ENCODE assay signal across 7 mouse cellular contexts in genomic region chr19:6341453-6342077, GRCm38 (mm10). TPM values are rescaled to one million over a fixed set of nuclear protein-coding genes. Genes with fewer than 3 reads are reported as not detected.
DNase-seq lines count a peak whose midpoint lies in the region; ATAC-seq lines count a peak whose summit lies in the region.

No protein-coding gene starts in this region.

- no peak for DNase-seq in gastrocnemius, postnatal 36 days
- no peak for DNase-seq in kidney, adult 9 months

- H3K9me3 ChIP-seq in megakaryocyte, embryonic 14.5 days = no peaks in the 10 kb centered on the region
- no peaks in the 10 kb centered on the region for H3K9me3 ChIP-seq in forebrain, embryonic 12.5 days
- H3K9me3 ChIP-seq in limb, embryonic 13.5 days = no peaks in the 10 kb centered on the region
- H3K9me3 ChIP-seq in stomach, embryonic 16.5 days (replicated peaks; ENCODE audit: control insufficient read depth, low read length) = no peaks in the 10 kb centered on the region

- peak overlapping the region; percentile 50; the same call in 1 of the 2 replicates for H3K27ac ChIP-seq in forebrain, embryonic 12.5 days
- peak overlapping the region; percentile 58; the same call in 1 of the 2 replicates for H3K27ac ChIP-seq in limb, embryonic 13.5 days
- no peak overlapping the region for H3K27ac ChIP-seq in stomach, embryonic 16.5 days (ENCODE audit: low read length)

- peaks cover 87% of the 10 kb centered on the region for H3K4me1 ChIP-seq in megakaryocyte, embryonic 14.5 days
- H3K4me1 ChIP-seq in forebrain, embryonic 12.5 days = peaks cover 28% of the 10 kb centered on the region
- peaks cover 25% of the 10 kb centered on the region for H3K4me1 ChIP-seq in limb, embryonic 13.5 days
- H3K4me1 ChIP-seq in stomach, embryonic 16.5 days (ENCODE audit: control insufficient read depth, insufficient read depth, low read length) = peaks cover 15% of the 10 kb centered on the region

- no peak for ATAC-seq in megakaryocyte, adult 5-6 weeks (ENCODE audit: poor library complexity, severe bottlenecking)
- ATAC-seq in forebrain, embryonic 12.5 days (ENCODE audit: low FRiP score) = no peak; the same call in 1 of the 2 replicates
- no peak for ATAC-seq in limb, embryonic 13.5 days (ENCODE audit: low FRiP score, low read depth)
- ATAC-seq in stomach, embryonic 16.5 days (ENCODE audit: insufficient read depth, low FRiP score) = no peak

- 10% methylated on average over 23 of the region's 23 CpGs for WGBS in forebrain, embryonic 12.5 days
- WGBS in limb, embryonic 13.5 days = 10% methylated on average over 23 of the region's 23 CpGs
- 10% methylated on average over 23 of the region's 23 CpGs for WGBS in stomach, embryonic 16.5 days

- H3K4me3 ChIP-seq in megakaryocyte, embryonic 14.5 days (replicated peaks) = peak overlapping the region; percentile 97
- H3K4me3 ChIP-seq in forebrain, embryonic 12.5 days (replicated peaks) = peak overlapping the region; percentile 63
- H3K4me3 ChIP-seq in limb, embryonic 13.5 days = peak overlapping the region; percentile 71
- peak overlapping the region; percentile 73 for H3K4me3 ChIP-seq in stomach, embryonic 16.5 days (replicated peaks; ENCODE audit: low read length)

- intact Hi-C loops in gastrocnemius, postnatal 36 days (cut with DNase I) = no loop called here

- H3K27me3 ChIP-seq in megakaryocyte, embryonic 14.5 days (replicated peaks) = peaks cover under 1% of the 10 kb centered on the region
- H3K27me3 ChIP-seq in forebrain, embryonic 12.5 days = no peaks in the 10 kb centered on the region
- no peaks in the 10 kb centered on the region for H3K27me3 ChIP-seq in limb, embryonic 13.5 days
- no peaks in the 10 kb centered on the region for H3K27me3 ChIP-seq in stomach, embryonic 16.5 days (ENCODE audit: control insufficient read depth, insufficient read depth, low read length)

- peak overlapping the region; percentile 93 for H3K4me2 ChIP-seq in forebrain, embryonic 12.5 days
- peak overlapping the region; percentile 88 for H3K4me2 ChIP-seq in limb, embryonic 13.5 days (replicated peaks)
- peak overlapping the region; percentile 87 for H3K4me2 ChIP-seq in stomach, embryonic 16.5 days (ENCODE audit: low read depth, low read length)

- peaks cover 80% of the 10 kb centered on the region for H3K36me3 ChIP-seq in megakaryocyte, embryonic 14.5 days (replicated peaks; ENCODE audit: low read length)
- H3K36me3 ChIP-seq in forebrain, embryonic 12.5 days (replicated peaks) = peaks cover 74% of the 10 kb centered on the region
- peaks cover 78% of the 10 kb centered on the region for H3K36me3 ChIP-seq in limb, embryonic 13.5 days
- peaks cover 21% of the 10 kb centered on the region for H3K36me3 ChIP-seq in stomach, embryonic 16.5 days (ENCODE audit: control insufficient read depth, insufficient read depth, low read length)

- peak overlapping the region; percentile 77 for H3K9ac ChIP-seq in forebrain, embryonic 12.5 days
- H3K9ac ChIP-seq in limb, embryonic 13.5 days = peak overlapping the region; percentile 75
- peak overlapping the region; percentile 91 for H3K9ac ChIP-seq in stomach, embryonic 16.5 days (ENCODE audit: low read length)

RNA-seq across cellular contexts. Expression of gene Map4k2, which starts 0.6 kb away (rescaled TPM):
- 9.3 and 21.8 TPM in 2 replicates for polyA plus RNA-seq in megakaryocyte, embryonic 14.5 days (2012; ENCODE audit: insufficient read depth, low replicate concordance)
- total RNA-seq in megakaryocyte, adult 5-6 weeks (2015) = 35.0 and 43.3 TPM in 2 replicates
- 66.3 and 79.6 TPM in 2 replicates for total RNA-seq in megakaryocyte, adult 5-6 weeks (2017)
- polyA plus RNA-seq in forebrain, embryonic 12.5 days (2016; fragmentation: Nextera tagmentation; extraction: Ambion mirVana) = 14.4 and 15.1 TPM in 2 replicates
- 11.8 and 15.5 TPM in 2 replicates for polyA plus RNA-seq in limb, embryonic 13.5 days (2015; fragmentation: Nextera tagmentation; extraction: Ambion mirVana)
- polyA plus RNA-seq in stomach, embryonic 16.5 days (2015; fragmentation: Nextera tagmentation; extraction: Ambion mirVana) = 11.4 and 11.8 TPM in 2 replicates
- 10 to 100 TPM; 10.4 to 12.6 TPM for total RNA-seq in gastrocnemius, postnatal 36 days (2021)

RNA-seq across cellular contexts. Expression of gene Men1, which starts 6.8 kb away (rescaled TPM):
- polyA plus RNA-seq in megakaryocyte, embryonic 14.5 days (2012; ENCODE audit: insufficient read depth, low replicate concordance) = 70.2 and 174 TPM in 2 replicates
- 15.1 and 16.6 TPM in 2 replicates for total RNA-seq in megakaryocyte, adult 5-6 weeks (2015)
- 19.2 and 20.7 TPM in 2 replicates for total RNA-seq in megakaryocyte, adult 5-6 weeks (2017)
- polyA plus RNA-seq in forebrain, embryonic 12.5 days (2016; fragmentation: Nextera tagmentation; extraction: Ambion mirVana) = 97.1 and 107 TPM in 2 replicates
- polyA plus RNA-seq in limb, embryonic 13.5 days (2015; fragmentation: Nextera tagmentation; extraction: Ambion mirVana) = 88.7 and 97.6 TPM in 2 replicates
- polyA plus RNA-seq in stomach, embryonic 16.5 days (2015; fragmentation: Nextera tagmentation; extraction: Ambion mirVana) = 59.0 and 60.2 TPM in 2 replicates
- 1 to 10 TPM; 6.2 to 7.0 TPM for total RNA-seq in gastrocnemius, postnatal 36 days (2021)

RNA-seq across cellular contexts. Expression of gene Sf1, which starts 21.9 kb away (rescaled TPM):
- polyA plus RNA-seq in megakaryocyte, embryonic 14.5 days (2012; ENCODE audit: insufficient read depth, low replicate concordance) = 1,025 and 2,643 TPM in 2 replicates
- total RNA-seq in megakaryocyte, adult 5-6 weeks (2015) = 164 and 205 TPM in 2 replicates
- 179 and 212 TPM in 2 replicates for total RNA-seq in megakaryocyte, adult 5-6 weeks (2017)
- polyA plus RNA-seq in forebrain, embryonic 12.5 days (2016; fragmentation: Nextera tagmentation; extraction: Ambion mirVana) = 204 and 221 TPM in 2 replicates
- polyA plus RNA-seq in limb, embryonic 13.5 days (2015; fragmentation: Nextera tagmentation; extraction: Ambion mirVana) = 130 and 148 TPM in 2 replicates
- polyA plus RNA-seq in stomach, embryonic 16.5 days (2015; fragmentation: Nextera tagmentation; extraction: Ambion mirVana) = 94.5 and 95.1 TPM in 2 replicates
- total RNA-seq in gastrocnemius, postnatal 36 days (2021) = 10 to 100 TPM; 75.8 to 84.5 TPM

RNA-seq across cellular contexts. Expression of gene Cdc42bpg, which starts 35.3 kb away (rescaled TPM):
- polyA plus RNA-seq in megakaryocyte, embryonic 14.5 days (2012; ENCODE audit: insufficient read depth, low replicate concordance) = 4.8 and 6.6 TPM in 2 replicates
- total RNA-seq in megakaryocyte, adult 5-6 weeks (2015) = 0.56 and 0.68 TPM in 2 replicates
- 0.88 and 1.3 TPM in 2 replicates for total RNA-seq in megakaryocyte, adult 5-6 weeks (2017)
- polyA plus RNA-seq in forebrain, embryonic 12.5 days (2016; fragmentation: Nextera tagmentation; extraction: Ambion mirVana) = 0.36 and 0.38 TPM in 2 replicates
- 0.52 and 0.70 TPM in 2 replicates for polyA plus RNA-seq in limb, embryonic 13.5 days (2015; fragmentation: Nextera tagmentation; extraction: Ambion mirVana)
- polyA plus RNA-seq in stomach, embryonic 16.5 days (2015; fragmentation: Nextera tagmentation; extraction: Ambion mirVana) = 1.9 and 2.0 TPM in 2 replicates
- 1 to 10 TPM; 4.3 to 5.2 TPM for total RNA-seq in gastrocnemius, postnatal 36 days (2021)

RNA-seq across cellular contexts. Expression of gene Pygm, which starts 42.6 kb away (rescaled TPM):
- polyA plus RNA-seq in megakaryocyte, embryonic 14.5 days (2012; ENCODE audit: insufficient read depth, low replicate concordance) = 3.6 TPM in 1 of 2 replicates, not detected in the other
- 0.80 and 3.2 TPM in 2 replicates for total RNA-seq in megakaryocyte, adult 5-6 weeks (2015)
- total RNA-seq in megakaryocyte, adult 5-6 weeks (2017) = 0.11 and 0.12 TPM in 2 replicates
- polyA plus RNA-seq in forebrain, embryonic 12.5 days (2016; fragmentation: Nextera tagmentation; extraction: Ambion mirVana) = 0.78 and 1.5 TPM in 2 replicates
- polyA plus RNA-seq in limb, embryonic 13.5 days (2015; fragmentation: Nextera tagmentation; extraction: Ambion mirVana) = 13.2 and 14.4 TPM in 2 replicates
- polyA plus RNA-seq in stomach, embryonic 16.5 days (2015; fragmentation: Nextera tagmentation; extraction: Ambion mirVana) = 17.7 and 55.0 TPM in 2 replicates
- total RNA-seq in gastrocnemius, postnatal 36 days (2021) = 1,000 to 10,000 TPM; 7,725 to 8,373 TPM
